Mouse (Mus musculus) left cerebral cortex, postnatal 10 days (tissue): ENCODE measurements around the gene 6330409D20Rik. TPM values are rescaled to one million over a fixed set of nuclear protein-coding genes. Genes with fewer than 3 reads are reported as not detected.

Source experiments
- DNase-seq, 2 experiments: peaks; one replicate each; pipeline ENCODE4 v3.0.0; 2021 to 2022; ENCODE audit warnings: low spot score in 2 of 2, mixed read lengths in 1 of 2; ENCODE audit errors: extremely low spot score in 1 of 2
- intact Hi-C: fragments of 180-260 bp; cut with DNase I; formaldehyde crosslinking; loops from one replicate; pipeline ENCODE4 v1.15.1; 2025
- total RNA-seq, 2 experiments: library from RNA; stranded (reverse); gene quantifications; 2 replicates each; pipeline ENCODE4 v1.2.3; 2021

The 6330409D20Rik gene
- 1 to 10 TPM; 2.3 to 2.9 TPM for total RNA-seq

- no peak for DNase-seq
- intact Hi-C loops, result no loop called here
Observed at GRCm38 (mm10) chr2:32740916-32741272, at the start of gene 6330409D20Rik. 6330409D20Rik (minus strand) TSS chr2:32741016.

GRCm38 (mm10) chr2:32788581-32788980 lies 47.8 kb upstream of the 6330409D20Rik start:
- intact Hi-C loops, result no loop called here
- no peak for DNase-seq

GRCm38 (mm10) chr2:32787176-32787575 lies 46.4 kb upstream of the 6330409D20Rik start:
- intact Hi-C loops, result no loop called here

GRCm38 (mm10) chr2:32784048-32784681 lies 43.3 kb upstream of the 6330409D20Rik start, which contains the start of gene Cfap157:
Cfap157 (minus strand) TSS chr2:32784428.
- intact Hi-C loops, result no loop called here
- DNase-seq, result no peak

More at GRCm38 (mm10) chr2:32787176-32787575, 46.4 kb upstream of the 6330409D20Rik start:
- no peak for DNase-seq

- no peak for DNase-seq
- intact Hi-C loops, result no loop called here
Observed at GRCm38 (mm10) chr2:32781710-32782109, 40.9 kb upstream of the 6330409D20Rik start.

DNA sequence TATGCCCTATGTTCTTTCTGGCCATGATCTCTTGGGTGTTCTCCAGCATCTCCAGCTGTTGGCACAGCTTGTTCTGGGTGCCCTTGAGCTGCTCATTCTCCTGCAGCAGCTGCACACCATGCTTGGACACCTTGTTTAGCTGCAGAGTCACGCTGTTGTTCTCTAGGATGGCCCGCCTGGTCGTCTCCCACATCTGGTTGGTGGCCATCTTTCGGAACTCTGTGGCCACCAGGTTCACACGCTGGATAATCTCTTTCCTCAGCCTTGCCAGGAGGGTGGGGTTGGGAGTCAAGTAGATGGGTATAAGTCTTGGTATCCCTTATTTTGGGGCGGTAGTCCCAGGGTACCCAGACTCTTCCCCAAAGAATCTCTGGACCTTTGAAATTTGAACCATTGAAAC lies 38.9 kb upstream of the 6330409D20Rik start:
- no peak for DNase-seq
- intact Hi-C loops, result loop anchor here (2.0 kb wide), 1 partner anchor 75 kb away; no protein-coding TSS in a partner anchor

DNA sequence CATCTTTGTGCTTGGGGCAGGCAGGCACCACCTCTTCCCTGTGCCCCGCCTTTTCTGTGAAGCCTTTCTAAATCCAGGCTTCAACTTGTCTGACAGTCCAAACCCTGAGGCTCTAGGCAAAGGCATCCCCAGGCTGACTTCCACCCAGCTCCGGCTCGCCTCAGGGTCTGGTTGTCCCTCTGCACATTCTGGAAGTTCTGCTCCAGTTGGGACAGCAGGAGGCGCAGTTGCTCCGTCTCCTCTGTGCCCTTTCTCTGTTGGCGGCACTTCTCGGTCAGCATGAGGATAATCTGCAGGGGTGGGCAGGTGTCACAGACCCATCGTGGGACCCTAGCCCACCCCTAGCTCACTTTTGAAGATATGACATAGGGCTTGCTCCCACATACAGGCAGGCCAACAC lies 38.3 kb upstream of the 6330409D20Rik start:
- DNase-seq, result peak in 1 of 2 experiments; percentile 79
- intact Hi-C loops, result loop anchor here (2.0 kb wide), 1 partner anchor 76 kb away; no protein-coding TSS in a partner anchor

DNA sequence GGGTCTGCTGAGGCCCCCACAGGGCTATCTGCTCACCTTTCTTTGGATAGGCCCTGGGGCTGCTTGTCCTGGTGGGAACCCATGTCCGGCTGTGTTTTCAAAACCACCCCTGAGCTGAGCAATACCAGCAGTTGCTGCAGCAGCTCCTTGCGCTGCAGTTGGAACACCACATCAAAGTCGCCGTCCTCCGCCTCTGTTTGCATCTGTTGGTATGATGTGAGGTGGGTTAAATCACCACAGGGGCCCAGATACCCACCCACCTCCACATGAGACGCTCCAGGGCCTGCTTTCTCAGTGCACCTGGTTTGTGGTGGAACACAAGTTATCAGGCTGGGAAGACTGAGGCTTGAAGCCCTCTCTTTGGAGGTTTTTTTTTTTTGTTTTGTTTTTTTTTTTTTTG lies 37.3 kb upstream of the 6330409D20Rik start:
- intact Hi-C loops, result loop anchor here (2.0 kb wide), 1 partner anchor 77 kb away; no protein-coding TSS in a partner anchor

GRCm38 (mm10) chr2:32776192-32776591 lies 35.4 kb upstream of the 6330409D20Rik start:
- intact Hi-C loops, result no loop called here
- DNase-seq, result no peak

More for the DNA sequence above, 37.3 kb upstream of the 6330409D20Rik start:
- no peak for DNase-seq

DNA sequence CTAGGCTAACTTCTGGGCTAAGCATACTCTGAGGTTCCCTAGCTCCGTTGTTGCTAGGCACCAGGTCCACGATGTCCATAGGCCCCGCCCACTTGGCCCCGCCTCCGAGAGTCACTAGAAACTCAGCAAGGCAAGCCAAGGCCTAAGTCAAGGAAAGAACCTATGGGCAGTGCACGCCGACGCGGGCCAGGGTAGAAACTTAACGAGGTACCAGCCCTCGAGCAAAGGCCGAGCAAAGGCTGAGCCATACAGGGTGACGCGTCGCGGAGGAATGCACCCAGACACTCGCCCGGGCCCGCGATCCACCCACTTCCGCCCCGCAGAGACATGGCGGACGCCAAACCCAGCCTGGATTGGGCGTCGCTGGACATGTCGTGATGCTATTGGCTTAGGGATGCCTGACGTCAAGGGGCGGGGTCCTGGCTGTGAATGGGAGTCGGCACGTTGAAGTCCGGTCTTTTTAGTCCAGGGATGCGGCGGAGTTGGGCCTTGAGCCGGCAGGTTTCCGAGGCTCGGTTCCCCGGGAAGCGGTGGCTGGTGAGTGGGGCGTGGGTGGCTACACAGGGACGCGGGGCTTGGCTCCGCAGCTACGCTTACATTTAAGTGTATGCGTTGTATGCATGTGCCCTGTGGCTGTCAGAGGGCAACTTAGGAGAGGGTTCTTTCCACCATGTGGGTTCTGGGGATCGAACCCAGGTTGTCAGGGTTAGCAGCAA lies 34.7 kb upstream of the 6330409D20Rik start, which contains the start of the genes Ttc16 and Ptrh1:
Ttc16 (minus strand) TSS at position 275 of the 716 bp plus-strand sequence.
Ptrh1 (plus strand) TSS at position 428 of the 716 bp plus-strand sequence.
- peak; percentile 96 to 99 for DNase-seq
- intact Hi-C loops, result no loop called here

GRCm38 (mm10) chr2:32772626-32773279 lies 31.9 kb upstream of the 6330409D20Rik start:
- intact Hi-C loops, result no loop called here
- DNase-seq, result no peak

DNA sequence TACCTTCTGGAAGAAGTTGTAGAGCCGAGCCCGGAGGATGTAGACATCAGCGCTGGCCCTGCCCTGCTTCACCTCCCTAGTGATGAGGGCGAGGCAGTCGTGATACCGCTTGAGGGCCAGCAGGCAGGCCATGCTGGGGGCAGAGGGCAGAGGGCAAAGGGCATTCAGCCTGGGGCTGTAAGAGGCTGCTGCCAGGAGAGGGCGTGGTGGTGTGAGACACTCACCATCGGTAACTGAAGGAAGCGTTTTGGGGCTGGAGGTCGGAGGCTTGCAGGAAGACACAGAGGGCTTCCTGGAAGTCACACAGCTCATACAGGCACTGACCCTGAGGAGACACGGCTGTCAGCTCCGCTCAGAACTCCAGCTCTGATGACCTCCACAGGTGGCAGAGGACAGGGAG lies 31.1 kb upstream of the 6330409D20Rik start:
- DNase-seq, result no peak
- intact Hi-C loops, result no loop called here

DNA sequence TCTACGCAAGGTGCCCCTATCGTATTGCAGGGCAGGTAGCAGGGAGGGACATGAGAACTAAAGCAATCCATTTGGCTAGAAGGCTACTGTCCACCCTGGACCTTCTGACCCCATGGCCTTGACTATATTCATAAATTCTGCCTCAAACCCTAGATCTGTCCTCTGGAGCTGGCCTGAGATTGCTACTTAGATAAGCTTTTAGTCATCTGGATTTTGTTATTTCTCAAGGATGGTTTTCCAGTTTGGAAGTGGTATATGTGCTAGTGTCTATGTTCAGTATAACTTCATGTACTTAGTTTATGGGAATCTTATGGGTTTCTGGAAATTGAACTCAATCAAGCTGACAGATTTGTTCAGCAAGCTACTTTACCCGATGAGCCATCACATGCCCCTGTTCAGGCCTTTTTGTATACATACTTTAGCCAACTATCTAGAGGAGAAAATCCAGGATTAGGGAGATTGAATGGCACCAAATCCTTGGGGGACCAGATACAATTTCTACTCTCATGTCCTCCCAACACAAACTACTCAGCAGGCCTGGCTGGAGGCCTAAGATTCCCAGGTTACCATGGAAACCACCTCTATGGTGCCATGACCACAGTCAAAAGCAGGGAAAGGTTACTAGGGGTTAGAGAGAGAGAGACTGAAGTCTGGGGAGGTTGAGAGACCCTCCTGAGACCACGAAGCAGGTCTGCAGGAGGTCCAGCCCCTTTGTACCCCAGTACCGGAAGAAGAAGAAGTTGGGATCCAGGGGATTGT lies 28.7 kb upstream of the 6330409D20Rik start:
- intact Hi-C loops, result no loop called here
- DNase-seq, result no peak

DNA sequence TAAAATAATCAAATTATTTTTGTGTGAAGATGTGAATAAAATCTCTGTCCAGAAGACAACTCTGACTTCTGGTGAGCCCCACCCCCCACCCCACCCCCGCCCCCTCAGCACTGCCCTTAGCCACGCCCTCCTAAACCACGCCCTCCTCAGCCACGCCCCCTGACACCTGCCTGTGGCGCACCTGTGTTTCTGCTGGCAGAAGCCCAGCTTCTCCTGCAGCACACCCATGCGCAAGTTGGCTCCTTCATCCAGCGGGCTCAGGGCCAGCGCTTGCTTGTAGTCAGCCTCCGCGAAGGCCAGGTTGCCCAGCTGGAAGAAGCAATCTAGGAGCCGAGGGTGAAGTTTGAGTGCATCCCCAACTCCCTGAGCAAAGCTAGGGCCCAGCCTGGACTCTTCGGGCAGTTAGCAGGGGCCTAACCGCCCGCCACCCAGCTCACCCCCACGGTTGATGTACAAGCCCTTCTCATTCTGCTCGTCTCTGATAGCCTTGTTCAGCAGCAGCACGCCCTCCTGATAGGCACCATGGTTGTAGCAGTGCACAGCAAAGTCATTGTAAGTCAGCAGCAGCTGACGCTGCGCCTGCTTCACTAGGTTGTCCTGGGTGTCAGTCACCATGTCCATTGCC lies 28.0 kb upstream of the 6330409D20Rik start:
- peak in 1 of 2 experiments; percentile 59 for DNase-seq
- intact Hi-C loops, result no loop called here

DNA sequence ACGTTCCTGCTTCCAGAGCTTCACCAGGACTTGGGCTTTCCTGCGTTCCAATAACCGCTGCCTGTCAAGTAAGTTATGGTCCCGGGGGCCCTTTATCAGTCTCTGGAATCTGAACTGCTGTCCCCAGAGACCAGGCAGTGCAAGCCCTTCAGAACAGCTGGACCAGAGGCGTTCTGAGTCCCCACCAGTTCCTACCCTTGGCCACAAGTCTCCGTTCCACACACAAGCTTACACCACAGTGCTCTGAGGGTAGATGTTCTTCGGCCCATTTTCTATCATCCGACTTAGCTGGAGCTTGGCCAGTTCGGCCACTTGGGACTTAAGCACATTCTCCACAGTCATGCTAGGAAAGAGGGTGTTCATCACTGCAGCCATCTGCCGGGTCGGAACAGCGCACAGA lies 26.4 kb upstream of the 6330409D20Rik start:
- DNase-seq, result peak in 1 of 2 experiments; percentile 43
- intact Hi-C loops, result no loop called here

DNA sequence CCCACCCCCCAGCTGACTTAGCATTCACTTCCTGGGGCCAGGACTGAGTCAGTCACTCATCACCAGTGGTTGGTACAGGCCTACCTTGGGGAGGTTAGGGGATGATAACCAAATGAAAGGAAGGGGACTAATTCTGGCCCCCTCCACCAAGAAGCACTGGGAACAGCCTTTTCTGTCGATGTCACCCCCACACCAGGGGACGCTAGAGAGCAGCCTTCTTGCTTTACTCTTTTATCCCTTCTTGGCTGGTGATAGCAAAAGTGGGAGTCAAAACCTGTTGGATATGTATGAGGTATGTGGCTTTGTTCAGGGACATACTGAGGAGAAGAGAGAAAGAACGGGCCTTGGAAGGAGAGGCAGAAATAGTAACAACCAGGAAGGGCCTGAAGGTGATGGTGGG lies 22.5 kb upstream of the 6330409D20Rik start:
- intact Hi-C loops, result no loop called here

GRCm38 (mm10) chr2:32761859-32762258 lies 21.0 kb upstream of the 6330409D20Rik start:
- intact Hi-C loops, result no loop called here
- DNase-seq, result no peak

More for the DNA sequence above, 22.5 kb upstream of the 6330409D20Rik start:
- no peak for DNase-seq

DNA sequence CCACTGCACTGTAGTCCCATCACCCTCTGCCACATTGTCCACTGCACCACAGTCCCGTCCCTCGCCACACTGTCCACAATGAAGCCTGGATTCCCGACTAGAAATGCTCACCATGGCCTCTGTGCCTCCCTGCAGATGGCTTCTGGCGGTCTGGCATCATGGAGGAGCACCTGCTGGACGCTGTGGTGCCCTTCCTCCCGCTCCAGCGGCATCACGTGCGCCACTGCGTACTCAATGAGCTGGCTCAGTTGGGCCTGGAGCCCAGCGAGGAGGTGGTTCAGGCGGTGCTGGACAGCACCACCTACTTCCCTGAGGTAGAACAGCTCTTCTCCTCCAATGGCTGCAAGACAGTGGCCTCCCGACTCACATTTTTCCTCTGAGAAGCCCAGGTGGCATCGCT lies 20.5 kb upstream of the 6330409D20Rik start:
- DNase-seq, result no peak
- intact Hi-C loops, result no loop called here
